Mouse (Mus musculus): ENCODE measurements around the gene Cnot6.

GRCm38 (mm10) chr11:49673433-49673832 is 39.1 kb downstream of the Cnot6 start:
- TF ChIP-seq CTCF (IDR thresholded peaks at IDR 0.05; ENCODE audit: low read depth, low read length) (no peak), POLR2A (IDR thresholded peaks at IDR 0.05; ENCODE audit: extremely low read depth, insufficient read depth, low read length) (no peak)

Measured in liver, adult 2 months (tissue).